In the genomic region with DNA sequence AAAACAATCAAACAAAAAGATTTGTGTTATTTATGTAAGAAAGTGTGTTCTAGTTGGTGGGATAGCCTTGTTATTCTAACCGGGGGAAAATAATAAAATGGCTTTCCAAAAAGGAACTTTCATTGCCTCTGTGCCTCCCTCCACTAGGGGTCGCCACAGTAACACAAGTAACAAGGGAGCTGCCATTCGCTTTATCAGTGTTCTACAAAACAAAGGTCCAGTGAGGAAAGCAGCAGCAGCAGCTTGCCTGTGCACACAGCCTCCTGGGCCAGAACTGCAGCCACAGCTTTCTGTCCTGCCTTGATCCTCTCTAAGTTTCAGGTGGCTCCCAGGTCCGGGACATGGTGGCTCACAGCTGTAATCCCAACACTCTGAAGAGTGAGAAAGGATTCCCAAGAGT, we compare ENCODE assay signal across 9 mouse cellular contexts. TPM values are rescaled to one million over a fixed set of nuclear protein-coding genes. Genes with fewer than 3 reads are reported as not detected.
DNase-seq lines count a peak whose midpoint lies in the region; ATAC-seq and TF ChIP-seq lines count a peak whose summit lies in the region.
"Had no signal": no experiment of that assay in that cellular context is flagged by ENCODE, and none has a peak within 500 bp of the region (broad histone marks: within the 10 kb centered on the region; RNA-seq: fewer than 3 reads in every experiment).

No protein-coding gene starts in this region.

- peaks cover 21% of the 10 kb centered on the region for H3K4me1 ChIP-seq in heart, embryonic 10.5 days
- peaks cover 29% of the 10 kb centered on the region for H3K4me1 ChIP-seq in kidney, embryonic 15.5 days
- peaks cover 2% of the 10 kb centered on the region; the same call in 1 of the 2 replicates for H3K4me1 ChIP-seq in liver, adult 2 months (ENCODE audit: control insufficient read depth, insufficient read depth, low read length)
- peaks cover 21% of the 10 kb centered on the region; the same call in 1 of the 2 replicates for H3K4me1 ChIP-seq in stomach, embryonic 15.5 days

- H3K27me3 ChIP-seq in heart, embryonic 10.5 days (ENCODE audit: insufficient read depth, poor library complexity, severe bottlenecking): peaks cover 44% of the 10 kb centered on the region
- peaks cover 22% of the 10 kb centered on the region for H3K27me3 ChIP-seq in kidney, embryonic 15.5 days
- H3K27me3 ChIP-seq in liver, adult 2 months (ENCODE audit: control insufficient read depth, insufficient read depth, low read length): no peaks in the 10 kb centered on the region
- H3K27me3 ChIP-seq in stomach, embryonic 15.5 days (replicated peaks): peaks cover 9% of the 10 kb centered on the region; the same call in 1 of the 2 replicates

- 7% methylated on average over 4 of the region's 4 CpGs for WGBS in heart, embryonic 10.5 days
- WGBS in kidney, embryonic 15.5 days: 4% methylated on average over 4 of the region's 4 CpGs
- WGBS in liver, adult 2 months: 2% methylated on average over 4 of the region's 4 CpGs
- 2% methylated on average over 4 of the region's 4 CpGs for WGBS in stomach, embryonic 15.5 days

- no peak for ATAC-seq in kidney, embryonic 15.5 days (replicated peaks; ENCODE audit: low FRiP score)
- ATAC-seq in stomach, embryonic 15.5 days (ENCODE audit: insufficient read depth, low FRiP score, low read depth): peak; percentile 66; the same call in 1 of the 2 replicates

- DNase-seq in A20 (ENCODE audit: low read depth, low spot score): peak; percentile 78
- peak; percentile 82 for DNase-seq in adrenal gland, adult 2 months
- DNase-seq in embryo, embryonic 11.5 days (ENCODE audit: low read depth, low spot score): peak; percentile 83
- peak; percentile 90 for DNase-seq in heart, embryonic 10.5 days (ENCODE audit: low spot score)
- peak; percentile 80 for DNase-seq in liver, adult 2 months (ENCODE audit: extremely low read depth, low read depth, low spot score)
- peak; percentile 77 to 85 for DNase-seq in natural killer cell, adult 2 months (ENCODE audit: low spot score in 2 of 2)

- no peak overlapping the region for H3K9ac ChIP-seq in kidney, embryonic 15.5 days
- H3K9ac ChIP-seq in liver, adult 2 months (ENCODE audit: low read depth, low read length): no peak overlapping the region
- no peak overlapping the region for H3K9ac ChIP-seq in stomach, embryonic 15.5 days
- H3K9ac ChIP-seq: embryonic facial prominence, embryonic 15.5 days had no signal

- TF ChIP-seq CTCF in liver, adult 2 months (IDR thresholded peaks at IDR 0.05; ENCODE audit: low read depth, low read length): peak; percentile 78

- peaks cover under 1% of the 10 kb centered on the region; the same call in 1 of the 2 replicates for H3K36me3 ChIP-seq in heart, embryonic 10.5 days
- H3K36me3 ChIP-seq in kidney, embryonic 15.5 days: no peaks in the 10 kb centered on the region
- no peaks in the 10 kb centered on the region; the same call in 1 of the 2 replicates for H3K36me3 ChIP-seq in liver, adult 2 months (ENCODE audit: control insufficient read depth, insufficient read depth, low read length)
- H3K36me3 ChIP-seq in stomach, embryonic 15.5 days: no peaks in the 10 kb centered on the region

- H3K27ac ChIP-seq in heart, embryonic 10.5 days: no peak overlapping the region
- H3K27ac ChIP-seq in kidney, embryonic 15.5 days: peak overlapping the region; percentile 60; the same call in 1 of the 2 replicates
- H3K27ac ChIP-seq in liver, adult 2 months (replicated peaks; ENCODE audit: insufficient read depth, low read depth, low read length): no peak overlapping the region
- no peak overlapping the region for H3K27ac ChIP-seq in stomach, embryonic 15.5 days
- H3K27ac ChIP-seq: embryonic facial prominence, embryonic 15.5 days had no signal

- H3K4me3 ChIP-seq in heart, embryonic 10.5 days: no peak overlapping the region
- H3K4me3 ChIP-seq in kidney, embryonic 15.5 days (replicated peaks): no peak overlapping the region
- H3K4me3 ChIP-seq in liver, adult 2 months (ENCODE audit: insufficient read depth, low read depth, low read length): no peak overlapping the region
- H3K4me3 ChIP-seq in stomach, embryonic 15.5 days (replicated peaks): no peak overlapping the region
- H3K4me3 ChIP-seq: embryonic facial prominence, embryonic 15.5 days had no signal

- H3K79me2 ChIP-seq in liver, adult 2 months (ENCODE audit: control insufficient read depth, insufficient read depth, low read length): no peaks in the 10 kb centered on the region

- TF ChIP-seq POLR2A in liver, adult 2 months (IDR thresholded peaks at IDR 0.05; ENCODE audit: extremely low read depth, insufficient read depth, low read length): no peak

- no peaks in the 10 kb centered on the region for H3K9me3 ChIP-seq in heart, embryonic 10.5 days
- no peaks in the 10 kb centered on the region for H3K9me3 ChIP-seq in kidney, embryonic 15.5 days (replicated peaks)
- no peaks in the 10 kb centered on the region for H3K9me3 ChIP-seq in stomach, embryonic 15.5 days
- H3K9me3 ChIP-seq: embryonic facial prominence, embryonic 15.5 days had no signal

- H3K4me2 ChIP-seq in kidney, embryonic 15.5 days: 0 out of 2 replicates have a peak overlapping the region, but pooled peaks have one; percentile 19
- no peak overlapping the region for H3K4me2 ChIP-seq in stomach, embryonic 15.5 days
- H3K4me2 ChIP-seq: embryonic facial prominence, embryonic 15.5 days had no signal

RNA-seq across cellular contexts. Expression of a gene that starts 2.8 kb away (rescaled TPM):
- not detected for total RNA-seq in adrenal gland, adult 2 months (2021)
- 0.52 TPM in 1 of 2 replicates, not detected in the other for polyA plus RNA-seq in adrenal gland, adult 2 months (2012; rRNA removed)
- not detected in 2 replicates for polyA plus RNA-seq in heart, embryonic 10.5 days (2016; fragmentation: Nextera tagmentation; extraction: Ambion mirVana)
- 0.27 and 0.44 TPM in 2 replicates for polyA plus RNA-seq in kidney, embryonic 15.5 days (2015; fragmentation: Nextera tagmentation; extraction: Ambion mirVana)
- not detected in 2 replicates for total RNA-seq in liver, adult 2 months (2014; rRNA removed)
- not detected in 2 replicates for polyA plus RNA-seq in liver, adult 2 months (2012; rRNA removed)
- 0.22 TPM in 1 of 2 replicates, not detected in the other for polyA plus RNA-seq in stomach, embryonic 15.5 days (2015; fragmentation: Nextera tagmentation; extraction: Ambion mirVana)

RNA-seq across cellular contexts. Expression of a gene that starts 10.0 kb away (rescaled TPM):
- total RNA-seq in adrenal gland, adult 2 months (2021): 10 to 100 TPM; 60.1 to 73.3 TPM
- 124 and 142 TPM in 2 replicates for polyA plus RNA-seq in adrenal gland, adult 2 months (2012; rRNA removed)
- 5.0 and 6.3 TPM in 2 replicates for polyA plus RNA-seq in heart, embryonic 10.5 days (2016; fragmentation: Nextera tagmentation; extraction: Ambion mirVana)
- 5.9 and 7.4 TPM in 2 replicates for polyA plus RNA-seq in kidney, embryonic 15.5 days (2015; fragmentation: Nextera tagmentation; extraction: Ambion mirVana)
- total RNA-seq in liver, adult 2 months (2014; rRNA removed): 3.0 and 3.2 TPM in 2 replicates
- polyA plus RNA-seq in liver, adult 2 months (2012; rRNA removed): 25.0 and 28.3 TPM in 2 replicates
- polyA plus RNA-seq in stomach, embryonic 15.5 days (2015; fragmentation: Nextera tagmentation; extraction: Ambion mirVana): 6.2 and 7.4 TPM in 2 replicates

RNA-seq across cellular contexts. Expression of a gene that starts 22.7 kb away (rescaled TPM):
- total RNA-seq in adrenal gland, adult 2 months (2021): 1 to 10 TPM; 3.0 to 3.3 TPM
- 3.3 and 3.7 TPM in 2 replicates for polyA plus RNA-seq in adrenal gland, adult 2 months (2012; rRNA removed)
- 0.70 and 1.4 TPM in 2 replicates for polyA plus RNA-seq in heart, embryonic 10.5 days (2016; fragmentation: Nextera tagmentation; extraction: Ambion mirVana)
- 3.0 and 4.3 TPM in 2 replicates for polyA plus RNA-seq in kidney, embryonic 15.5 days (2015; fragmentation: Nextera tagmentation; extraction: Ambion mirVana)
- total RNA-seq in liver, adult 2 months (2014; rRNA removed): 2.8 and 3.6 TPM in 2 replicates
- polyA plus RNA-seq in liver, adult 2 months (2012; rRNA removed): 1.3 and 4.9 TPM in 2 replicates
- polyA plus RNA-seq in stomach, embryonic 15.5 days (2015; fragmentation: Nextera tagmentation; extraction: Ambion mirVana): 3.3 and 5.2 TPM in 2 replicates

RNA-seq across cellular contexts. Expression of a gene that starts 49.9 kb away (rescaled TPM):
- total RNA-seq in adrenal gland, adult 2 months (2021): 10 to 100 TPM; 38.0 to 44.3 TPM
- 37.9 and 49.6 TPM in 2 replicates for polyA plus RNA-seq in adrenal gland, adult 2 months (2012; rRNA removed)
- 9.9 and 11.2 TPM in 2 replicates for polyA plus RNA-seq in heart, embryonic 10.5 days (2016; fragmentation: Nextera tagmentation; extraction: Ambion mirVana)
- 11.7 and 14.1 TPM in 2 replicates for polyA plus RNA-seq in kidney, embryonic 15.5 days (2015; fragmentation: Nextera tagmentation; extraction: Ambion mirVana)
- 14.2 and 15.9 TPM in 2 replicates for total RNA-seq in liver, adult 2 months (2014; rRNA removed)
- 17.2 and 17.5 TPM in 2 replicates for polyA plus RNA-seq in liver, adult 2 months (2012; rRNA removed)
- polyA plus RNA-seq in stomach, embryonic 15.5 days (2015; fragmentation: Nextera tagmentation; extraction: Ambion mirVana): 16.3 and 17.2 TPM in 2 replicates

RNA-seq across cellular contexts. Expression of a gene that starts 51.8 kb away (rescaled TPM):
- not detected for total RNA-seq in adrenal gland, adult 2 months (2021)
- polyA plus RNA-seq in adrenal gland, adult 2 months (2012; rRNA removed): 0.28 and 0.73 TPM in 2 replicates
- polyA plus RNA-seq in heart, embryonic 10.5 days (2016; fragmentation: Nextera tagmentation; extraction: Ambion mirVana): not detected in 2 replicates
- not detected in 2 replicates for polyA plus RNA-seq in kidney, embryonic 15.5 days (2015; fragmentation: Nextera tagmentation; extraction: Ambion mirVana)
- not detected in 2 replicates for total RNA-seq in liver, adult 2 months (2014; rRNA removed)
- polyA plus RNA-seq in liver, adult 2 months (2012; rRNA removed): 0.13 and 0.51 TPM in 2 replicates
- polyA plus RNA-seq in stomach, embryonic 15.5 days (2015; fragmentation: Nextera tagmentation; extraction: Ambion mirVana): not detected in 2 replicates
- polyA plus RNA-seq: embryonic facial prominence, embryonic 15.5 days had no signal
